ENCODE assay signal across 9 mouse cellular contexts in genomic region chr12:80406650-80407049, GRCm38 (mm10). TPM values are rescaled to one million over a fixed set of nuclear protein-coding genes. Genes with fewer than 3 reads are reported as not detected.
DNase-seq lines count a peak whose midpoint lies in the region; ATAC-seq and TF ChIP-seq lines count a peak whose summit lies in the region.
"Had no signal": no experiment of that assay in that cellular context is flagged by ENCODE, and none has a peak within 500 bp of the region (broad histone marks: within the 10 kb centered on the region; RNA-seq: fewer than 3 reads in every experiment).

No protein-coding gene starts in this region.

- H3K4me3 ChIP-seq in heart, postnatal 0 days (ENCODE audit: low read depth, low read length) = no peak overlapping the region
- H3K4me3 ChIP-seq in limb, embryonic 10.5 days = no peak overlapping the region
- no peak overlapping the region for H3K4me3 ChIP-seq in small intestine, adult 2 months (ENCODE audit: low read depth, low read length)
- H3K4me3 ChIP-seq: embryonic facial prominence, embryonic 13.5 days had no signal

- H3K36me3 ChIP-seq in heart, postnatal 0 days (replicated peaks; ENCODE audit: control insufficient read depth, insufficient read depth, low read length) = peaks cover 27% of the 10 kb centered on the region
- peaks cover 55% of the 10 kb centered on the region for H3K36me3 ChIP-seq in limb, embryonic 10.5 days
- peaks cover 18% of the 10 kb centered on the region for H3K36me3 ChIP-seq in small intestine, adult 2 months (ENCODE audit: control insufficient read depth, insufficient read depth, low read length)

- H3K27me3 ChIP-seq in heart, postnatal 0 days (ENCODE audit: control insufficient read depth, insufficient read depth, low read length) = no peaks in the 10 kb centered on the region
- no peaks in the 10 kb centered on the region for H3K27me3 ChIP-seq in limb, embryonic 10.5 days (ENCODE audit: low read depth, poor library complexity, severe bottlenecking)
- H3K27me3 ChIP-seq in small intestine, adult 2 months (ENCODE audit: control insufficient read depth, insufficient read depth, low read length) = no peaks in the 10 kb centered on the region
- H3K27me3 ChIP-seq: embryonic facial prominence, embryonic 13.5 days had no signal

- no peak for DNase-seq in heart, postnatal 0 days (ENCODE audit: low spot score)
- no peak for DNase-seq in heart, postnatal 25 days (ENCODE audit: low spot score)
- peak; percentile 65 for DNase-seq in right cerebral cortex, postnatal 4 days
- DNase-seq in right cerebral cortex, postnatal 36 days (ENCODE audit: low spot score in 2 of 2) = no peak
- peak; percentile 48 for DNase-seq in c-Kit-positive CD71-negative TER-119-negative erythroid progenitor cells, embryonic 14.5 days (ENCODE audit: low read depth)
- peak; percentile 64 for DNase-seq in limb, embryonic 10.5 days (ENCODE audit: low spot score)
- DNase-seq in layer of hippocampus, adult 11-12 months (ENCODE audit: low spot score) = no peak

- TF ChIP-seq POLR2A in small intestine, adult 2 months (IDR thresholded peaks at IDR 0.05; ENCODE audit: low read depth, low read length) = no peak

- no peak overlapping the region for H3K4me2 ChIP-seq in heart, postnatal 0 days (ENCODE audit: low read depth, low read length)
- H3K4me2 ChIP-seq: embryonic facial prominence, embryonic 13.5 days had no signal

- no peak for TF ChIP-seq EP300 in heart, postnatal 0 days (IDR thresholded peaks at IDR 0.05; ENCODE audit: low read depth)

- no peaks in the 10 kb centered on the region for H3K9me3 ChIP-seq in heart, postnatal 0 days (replicated peaks; ENCODE audit: control insufficient read depth, low read length)
- no peaks in the 10 kb centered on the region for H3K9me3 ChIP-seq in limb, embryonic 10.5 days (replicated peaks)

- H3K9ac ChIP-seq in heart, postnatal 0 days (replicated peaks; ENCODE audit: low read depth, low read length) = no peak overlapping the region
- H3K9ac ChIP-seq: embryonic facial prominence, embryonic 13.5 days had no signal

- no peak overlapping the region for H3K27ac ChIP-seq in heart, postnatal 0 days (ENCODE audit: low read depth)
- H3K27ac ChIP-seq in limb, embryonic 10.5 days = no peak overlapping the region
- no peak overlapping the region for H3K27ac ChIP-seq in small intestine, adult 2 months (ENCODE audit: insufficient read depth, low read depth, low read length)
- H3K27ac ChIP-seq: embryonic facial prominence, embryonic 13.5 days had no signal

- intact Hi-C loops in heart, postnatal 25 days (cut with DNase I) = no loop called here

- no peak for ATAC-seq in heart, postnatal 0 days (ENCODE audit: insufficient read depth, low read depth)

- H3K4me1 ChIP-seq in heart, postnatal 0 days (ENCODE audit: control insufficient read depth, insufficient read depth) = no peaks in the 10 kb centered on the region
- no peaks in the 10 kb centered on the region for H3K4me1 ChIP-seq in limb, embryonic 10.5 days
- H3K4me1 ChIP-seq in small intestine, adult 2 months (ENCODE audit: control insufficient read depth, insufficient read depth, insufficient read length, low read length) = no peaks in the 10 kb centered on the region
- H3K4me1 ChIP-seq: embryonic facial prominence, embryonic 13.5 days had no signal

- WGBS in heart, postnatal 0 days = 48% methylated on average over 3 of the region's 3 CpGs
- WGBS in limb, embryonic 10.5 days = 43% methylated on average over 3 of the region's 3 CpGs
- 50% methylated on average over 3 of the region's 3 CpGs for WGBS in small intestine, adult 2 months

- peak; percentile 65 for TF ChIP-seq CTCF in heart, postnatal 0 days (IDR thresholded peaks at IDR 0.05; ENCODE audit: low read depth)
- TF ChIP-seq CTCF in small intestine, adult 2 months (IDR thresholded peaks at IDR 0.05; ENCODE audit: extremely low read depth, insufficient read length, insufficient replicate concordance, low read depth, low read length) = peak; percentile 58; the same call in 1 of the 2 replicates

RNA-seq across cellular contexts. Expression of gene Dcaf5, which starts 29.8 kb away (rescaled TPM):
- 22.0 and 25.0 TPM in 2 replicates for total RNA-seq in heart, postnatal 0 days (2014; rRNA removed; ENCODE audit: low replicate concordance)
- 7.1 and 7.9 TPM in 2 replicates for polyA plus RNA-seq in heart, postnatal 0 days (2015; fragmentation: Nextera tagmentation; extraction: Ambion mirVana)
- 10 to 100 TPM; 33.0 to 35.4 TPM for total RNA-seq in heart, postnatal 25 days (2021)
- 9.3 and 12.8 TPM in 2 replicates for polyA plus RNA-seq in limb, embryonic 10.5 days (2016; fragmentation: Nextera tagmentation; extraction: Ambion mirVana)
- 8.4 and 15.2 TPM in 2 replicates for polyA plus RNA-seq in small intestine, adult 2 months (2012; rRNA removed)

RNA-seq across cellular contexts. Expression of gene Exd2, which starts 56.2 kb away (rescaled TPM):
- 11.2 and 32.5 TPM in 2 replicates for total RNA-seq in heart, postnatal 0 days (2014; rRNA removed; ENCODE audit: low replicate concordance)
- 6.8 and 7.7 TPM in 2 replicates for polyA plus RNA-seq in heart, postnatal 0 days (2015; fragmentation: Nextera tagmentation; extraction: Ambion mirVana)
- total RNA-seq in heart, postnatal 25 days (2021) = 10 to 100 TPM; 14.3 to 14.4 TPM
- polyA plus RNA-seq in limb, embryonic 10.5 days (2016; fragmentation: Nextera tagmentation; extraction: Ambion mirVana) = 25.9 and 29.7 TPM in 2 replicates
- polyA plus RNA-seq in small intestine, adult 2 months (2012; rRNA removed) = 3.6 and 4.5 TPM in 2 replicates

Comparison
In these comparisons a context has a peak if more than half of its experiments do, and no peak if none do; other contexts are left out.
1. DNase-seq: peak in right cerebral cortex, postnatal 4 days (single experiment), c-Kit-positive CD71-negative TER-119-negative erythroid progenitor cells, embryonic 14.5 days (single experiment) and limb, embryonic 10.5 days (single experiment); none in heart, postnatal 0 days (single experiment), heart, postnatal 25 days (single experiment), right cerebral cortex, postnatal 36 days (0 of 2) and layer of hippocampus, adult 11-12 months (single experiment).